Mouse (Mus musculus): ENCODE measurements at regions not wholly inside any gene's neighbourhood (a gene's known extent, or its start where the extent isn't known, plus 50 kb on each side); places are given as distances from the start of the nearest gene placed in this dataset.

DNA sequence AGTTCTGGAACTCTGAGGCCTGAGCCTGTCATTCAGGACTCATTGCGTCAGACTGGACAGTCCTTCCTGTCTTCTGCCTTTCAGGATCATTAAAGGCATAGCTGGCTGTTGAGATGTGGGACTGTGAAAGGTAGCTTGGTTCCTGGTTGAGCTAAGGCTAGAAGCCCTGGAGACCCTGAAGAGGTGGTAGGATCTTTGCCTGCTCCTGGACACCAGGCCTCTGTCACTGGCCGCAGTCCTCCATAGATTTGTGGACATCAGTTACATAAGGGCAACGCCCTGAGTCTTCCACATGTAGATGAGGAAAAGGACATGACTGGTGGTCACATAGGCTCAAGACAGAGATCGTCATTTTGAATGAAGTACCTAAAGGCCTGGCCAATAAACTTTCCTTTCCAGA, 127.9 kb downstream of the Opa1 start:
- DNase-seq (ENCODE audit: low spot score in 2 of 2) = no peak
- intact Hi-C loops (cut with DNase I) = no loop called here

- no peak for DNase-seq (ENCODE audit: low spot score in 2 of 2)
- intact Hi-C loops (cut with DNase I) = no loop called here
These were observed 128.5 kb downstream of the Opa1 start for GRCm38 (mm10) chr16:29707656-29708055.

GRCm38 (mm10) chr16:29709072-29709471, 129.9 kb downstream of the Opa1 start:
- DNase-seq (ENCODE audit: low spot score in 2 of 2) = no peak
- intact Hi-C loops (cut with DNase I) = no loop called here

GRCm38 (mm10) chr16:29711386-29711785, 132.3 kb downstream of the Opa1 start:
- DNase-seq (ENCODE audit: low spot score in 2 of 2) = no peak
- intact Hi-C loops (cut with DNase I) = no loop called here

DNA sequence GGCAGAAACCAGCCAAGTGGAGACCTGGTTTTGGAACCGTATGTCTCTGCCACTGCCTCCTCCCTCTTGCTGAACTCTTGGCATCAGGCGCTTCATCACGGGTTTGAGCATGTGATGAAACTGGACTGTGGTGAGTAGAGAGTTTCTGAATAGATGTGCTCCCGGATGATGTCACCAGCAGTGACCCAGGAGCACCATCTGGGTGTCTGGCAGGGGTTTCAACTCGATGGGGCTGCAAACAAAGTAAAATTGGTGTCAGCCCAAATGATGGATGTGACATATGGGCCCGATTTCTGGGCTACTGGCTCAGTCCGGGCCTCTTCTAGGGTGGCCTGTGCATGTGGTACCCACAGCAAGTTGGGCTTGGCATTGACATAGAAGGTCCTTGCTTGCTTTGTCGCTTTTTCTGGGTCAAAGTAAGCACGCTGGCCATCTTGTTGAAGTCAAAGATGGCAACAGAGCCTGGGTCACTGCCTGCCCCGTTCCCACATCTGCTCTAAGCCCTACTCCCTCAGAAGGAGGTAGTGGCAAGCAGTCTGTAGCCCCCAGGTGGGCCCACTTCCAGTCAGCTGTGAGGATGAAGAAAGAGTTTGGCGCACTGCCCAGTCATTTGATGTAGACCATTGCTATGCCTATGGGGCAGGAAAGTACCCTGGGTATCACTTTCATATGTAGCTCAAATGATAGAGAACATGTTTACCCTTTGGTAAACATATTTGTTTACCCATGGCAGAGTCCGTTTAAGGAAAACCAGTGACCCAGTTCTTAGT, 133.0 kb downstream of the Opa1 start:
- intact Hi-C loops (cut with DNase I) = no loop called here
- DNase-seq (ENCODE audit: low spot score in 2 of 2) = no peak

DNA sequence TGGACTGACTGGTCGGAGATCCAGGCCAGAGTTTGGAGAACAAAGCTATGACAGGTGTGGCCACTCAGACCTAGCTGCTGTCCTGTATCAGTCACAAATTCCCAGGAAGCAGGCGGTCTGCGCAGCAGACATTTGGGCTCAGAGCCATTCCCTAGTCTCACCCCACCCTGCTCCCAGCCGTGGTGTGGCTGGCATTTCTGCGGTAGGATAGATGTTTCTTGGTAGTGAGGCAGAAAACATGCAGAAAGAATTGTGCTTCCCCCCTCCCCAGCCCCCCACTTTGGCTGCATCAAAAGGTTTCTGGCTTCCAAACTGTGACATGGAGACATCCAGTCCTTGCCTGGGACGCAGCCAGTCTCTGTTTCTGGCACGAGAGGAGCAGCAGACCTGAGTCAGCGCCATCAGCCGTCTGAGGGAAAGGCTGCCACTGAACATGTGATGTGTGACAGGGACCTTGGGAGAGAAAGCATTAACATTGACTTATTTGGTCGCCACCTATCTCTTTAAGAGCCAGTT, 135.5 kb downstream of the Opa1 start:
- DNase-seq (ENCODE audit: low spot score in 2 of 2) = peak in 1 of 2 experiments; percentile 34
- intact Hi-C loops (cut with DNase I) = no loop called here

DNA sequence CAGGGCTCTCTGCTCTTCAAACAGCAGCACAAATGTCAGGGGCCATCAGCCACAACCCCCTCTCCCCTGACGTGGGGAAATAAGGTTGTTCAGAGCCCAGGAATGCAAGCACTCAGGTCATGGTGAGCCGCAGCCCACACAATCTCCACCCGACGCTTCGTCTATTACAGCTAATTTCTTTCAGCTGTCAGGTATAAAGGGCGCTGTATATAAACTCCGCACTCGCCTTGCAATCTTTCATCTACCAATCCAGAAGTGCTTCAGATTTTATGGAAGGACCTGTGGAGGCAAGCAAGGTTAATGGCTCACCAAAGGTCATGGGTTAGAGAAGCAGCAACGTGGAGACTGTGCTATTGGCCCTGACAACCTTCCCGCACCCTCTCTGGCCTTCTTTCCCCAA, 139.8 kb downstream of the Opa1 start:
- DNase-seq (ENCODE audit: low spot score in 2 of 2) = no peak
- intact Hi-C loops (cut with DNase I) = no loop called here

DNA sequence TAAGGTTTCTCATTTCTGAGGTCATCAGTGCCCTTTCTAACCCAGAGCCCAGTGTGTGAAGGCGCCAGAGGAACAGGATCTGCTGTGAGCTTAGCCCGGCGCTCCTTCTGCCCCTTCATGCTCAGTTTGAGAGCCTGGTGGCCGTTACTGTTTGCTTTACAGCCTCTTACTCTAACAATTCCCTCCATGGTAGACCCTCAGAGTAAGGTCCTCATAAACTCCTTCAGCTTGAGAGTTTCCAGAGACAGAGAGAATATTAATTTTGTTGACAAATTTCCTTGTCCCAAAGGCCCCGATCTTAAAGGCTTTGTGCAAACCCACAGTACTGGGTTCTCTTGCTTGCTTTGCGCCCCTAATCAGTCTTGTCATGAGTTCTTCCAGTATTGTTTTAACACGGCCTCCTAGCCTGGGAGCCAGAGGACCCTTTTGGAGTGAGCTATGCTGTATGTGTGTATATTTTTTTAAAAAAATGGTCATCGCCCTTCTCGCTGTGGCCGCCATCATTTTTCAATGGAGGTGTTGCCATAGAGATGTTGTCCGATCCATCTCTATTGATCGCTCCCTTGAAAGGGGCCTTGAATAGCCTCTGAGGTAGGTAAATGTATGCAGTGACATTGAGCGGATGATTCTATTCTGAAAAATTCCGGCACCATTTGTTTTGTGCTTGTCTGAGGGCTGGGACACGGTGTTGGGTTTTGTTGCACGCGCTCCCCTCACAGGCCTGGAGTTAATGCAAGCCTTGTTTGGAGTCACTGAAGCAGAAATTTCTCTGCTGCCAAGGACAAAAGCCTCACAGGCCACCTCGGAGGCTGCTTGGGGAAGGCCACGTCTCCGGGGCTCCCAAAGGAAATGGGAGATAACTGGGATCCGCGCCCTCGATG, 140.7 kb downstream of the Opa1 start:
- peak in 1 of 2 experiments; percentile 11 for DNase-seq (ENCODE audit: low spot score in 2 of 2)

DNA sequence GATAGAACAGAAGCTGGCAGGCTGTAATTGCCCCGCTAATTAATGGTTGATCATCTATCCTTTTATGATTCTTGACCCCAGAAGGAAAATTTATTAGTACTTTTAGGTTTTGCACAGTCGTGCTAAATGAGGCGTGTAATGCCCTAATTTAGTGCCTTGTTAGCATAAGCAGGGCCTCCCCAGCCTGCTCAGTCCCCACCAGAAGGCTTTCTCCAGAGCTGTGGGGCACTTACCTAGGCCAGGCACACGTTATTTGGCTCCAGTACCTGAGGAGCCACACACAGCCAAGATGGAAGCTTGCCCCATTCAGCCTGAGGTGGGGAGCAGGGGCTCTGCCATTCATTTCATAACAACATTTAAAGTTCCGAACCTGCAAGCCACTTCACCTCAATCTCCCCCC, 146.0 kb downstream of the Opa1 start:
- intact Hi-C loops (cut with DNase I) = loop anchor here (5.0 kb wide), 1 partner anchor 577 kb away; no protein-coding TSS in a partner anchor
- no peak for DNase-seq (ENCODE audit: low spot score in 2 of 2)

More for the DNA sequence above, 140.7 kb downstream of the Opa1 start:
- intact Hi-C loops (cut with DNase I) = no loop called here

GRCm38 (mm10) chr16:29725563-29725962, 146.4 kb downstream of the Opa1 start:
- intact Hi-C loops (cut with DNase I) = loop anchor here (5.0 kb wide), 1 partner anchor 577 kb away; no protein-coding TSS in a partner anchor
- DNase-seq (ENCODE audit: low spot score in 2 of 2) = peak in 1 of 2 experiments; percentile 14

DNA sequence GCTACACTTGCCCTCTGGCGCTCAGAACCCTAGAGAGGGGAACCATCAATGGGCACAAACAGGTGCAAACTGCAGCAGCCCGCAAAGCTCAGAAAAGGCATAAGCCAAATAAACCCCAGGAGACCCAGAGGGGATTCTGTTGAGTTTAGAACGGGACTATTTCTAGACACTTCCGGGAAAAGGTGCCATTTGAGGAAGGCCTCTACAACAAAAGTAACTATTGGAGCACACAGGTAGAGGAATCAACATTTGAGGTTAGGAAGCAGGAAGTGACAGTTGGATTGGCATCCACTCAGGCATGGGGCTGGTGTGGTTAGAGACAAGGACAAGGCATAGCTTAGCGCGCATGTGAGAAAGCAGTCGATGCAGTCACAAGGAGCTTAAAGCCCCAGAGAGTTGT, 148.3 kb downstream of the Opa1 start:
- no peak for DNase-seq (ENCODE audit: low spot score in 2 of 2)
- intact Hi-C loops (cut with DNase I) = loop anchor here (5.0 kb wide), 1 partner anchor 575 kb away; no protein-coding TSS in a partner anchor

- intact Hi-C loops (cut with DNase I) = loop anchor here (1.0 to 5.0 kb wide), 2 partner anchors 507 to 573 kb away; no protein-coding TSS in a partner anchor
- DNase-seq (ENCODE audit: low spot score in 2 of 2) = peak; percentile 78 to 82
These were observed 149.8 kb downstream of the Opa1 start for GRCm38 (mm10) chr16:29728769-29729481.

- DNase-seq (ENCODE audit: low spot score in 2 of 2) = no peak
- intact Hi-C loops (cut with DNase I) = loop anchor here (5.0 kb wide), 1 partner anchor 277 kb away; no protein-coding TSS in a partner anchor
These were observed 150.9 kb downstream of the Opa1 start for GRCm38 (mm10) chr16:29730010-29730409.

DNA sequence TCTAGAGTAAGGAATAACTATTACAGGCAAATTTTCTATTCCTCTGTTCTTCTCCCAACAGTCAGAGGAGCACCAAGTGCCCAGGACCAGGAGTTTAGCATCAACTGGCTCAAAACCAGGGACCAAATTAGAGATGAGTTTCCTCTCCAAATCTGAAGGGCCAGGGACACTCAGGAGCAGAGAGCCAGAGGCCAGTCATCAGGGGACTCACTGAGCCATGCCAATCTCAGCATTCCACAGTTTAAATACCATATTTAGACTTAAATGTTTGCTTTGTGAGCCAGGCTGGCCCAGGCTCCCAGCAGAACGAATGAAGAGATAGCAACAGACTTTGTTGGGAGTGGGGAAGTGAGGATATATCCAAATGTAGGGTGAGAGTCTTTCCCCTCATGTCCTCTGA, 153.8 kb downstream of the Opa1 start:
- DNase-seq (ENCODE audit: low spot score in 2 of 2) = no peak
- intact Hi-C loops (cut with DNase I) = loop anchor here (2.0 to 5.0 kb wide), 2 partner anchors 274 to 456 kb away; no protein-coding TSS in a partner anchor

DNA sequence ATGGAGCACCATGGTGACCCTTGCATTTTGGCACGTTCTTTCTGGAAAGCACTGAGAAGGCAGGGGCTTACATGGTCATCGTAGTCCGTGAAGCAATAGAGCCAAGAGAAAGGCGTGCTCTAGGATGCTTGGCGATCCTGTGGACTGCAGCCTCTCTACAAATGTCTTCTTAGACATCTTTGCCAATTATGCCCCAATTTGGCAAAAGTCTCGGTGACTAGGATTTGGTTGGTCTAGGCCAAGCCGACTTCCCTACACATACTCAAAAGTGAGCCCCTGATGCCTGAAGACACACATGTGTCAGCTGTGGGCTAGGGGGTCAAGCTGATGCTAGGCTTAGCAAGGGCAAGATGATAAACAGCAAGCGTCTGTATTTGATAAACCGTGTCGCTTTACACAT, 154.7 kb downstream of the Opa1 start:
- intact Hi-C loops (cut with DNase I) = loop anchor here (1.0 to 5.0 kb wide), 4 partner anchors 83 to 455 kb away; no protein-coding TSS in a partner anchor
- no peak for DNase-seq (ENCODE audit: low spot score in 2 of 2)

DNA sequence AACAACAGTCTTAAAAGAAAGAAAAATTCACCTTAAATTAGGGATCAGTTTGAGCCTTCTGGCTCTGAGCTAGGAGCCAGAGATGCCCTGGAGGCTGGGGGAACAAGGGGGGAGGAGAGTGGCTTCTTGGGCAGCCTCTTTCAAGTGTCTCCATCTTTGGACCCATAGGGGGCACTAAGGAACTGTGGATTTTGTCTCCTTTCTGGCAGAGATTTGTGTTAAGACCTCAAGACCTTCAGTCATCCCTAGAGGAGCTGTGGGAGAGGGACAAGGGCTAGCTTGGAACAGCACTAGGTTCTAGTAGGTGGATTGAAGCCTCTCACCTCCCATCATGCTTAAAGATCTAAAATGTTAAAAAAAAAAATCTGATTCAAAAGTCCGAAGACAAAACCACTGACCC, 155.2 kb downstream of the Opa1 start:
- DNase-seq (ENCODE audit: low spot score in 2 of 2) = peak; percentile 59 to 79
- intact Hi-C loops (cut with DNase I) = loop anchor here (1.0 to 5.0 kb wide), 3 partner anchors 82 to 332 kb away; no protein-coding TSS in a partner anchor

GRCm38 (mm10) chr16:29734738-29735250, 155.7 kb downstream of the Opa1 start:
- intact Hi-C loops (cut with DNase I) = loop anchor here (1.0 to 5.0 kb wide), 3 partner anchors 82 to 332 kb away; no protein-coding TSS in a partner anchor
- DNase-seq (ENCODE audit: low spot score in 2 of 2) = peak; percentile 13 to 25

DNA sequence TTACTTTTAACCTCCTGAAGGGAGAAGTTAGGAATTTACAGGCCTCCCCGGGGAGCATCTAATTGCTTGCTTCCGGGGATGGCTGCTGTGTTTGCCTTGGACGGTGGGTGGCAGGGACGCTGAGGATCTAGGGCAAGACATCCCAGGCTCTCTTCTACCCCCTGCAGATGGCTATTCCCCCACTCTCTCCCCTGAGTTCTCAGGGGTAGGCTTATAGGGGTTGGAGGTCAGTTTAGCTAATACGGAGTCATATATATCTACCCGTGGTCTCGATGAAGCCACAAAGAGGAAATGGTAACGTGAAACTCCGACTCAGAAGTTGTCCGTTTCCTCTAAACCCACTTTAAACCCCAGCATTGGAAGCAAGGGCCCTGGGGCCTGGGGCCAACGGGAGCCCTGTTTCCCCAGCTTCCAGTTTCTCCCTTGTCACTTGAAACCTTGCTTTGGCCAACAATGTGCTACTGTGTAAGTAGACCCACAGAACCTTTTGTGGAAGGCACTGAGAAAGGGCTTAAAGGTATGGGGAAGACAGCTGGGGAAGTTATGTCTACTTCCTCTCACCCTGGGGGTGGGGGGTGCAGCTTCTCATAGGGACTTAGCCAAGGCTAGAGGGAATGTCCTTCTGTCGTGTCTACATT, 156.4 kb downstream of the Opa1 start:
- intact Hi-C loops (cut with DNase I) = loop anchor here (2.0 kb wide), 1 partner anchor 81 kb away; no protein-coding TSS in a partner anchor
- DNase-seq (ENCODE audit: low spot score in 2 of 2) = no peak
